Mouse (Mus musculus) central nervous system, embryonic 14 days (tissue): ENCODE data around the gene Tnf. TPM values are rescaled to one million over a fixed set of nuclear protein-coding genes. Genes with fewer than 3 reads are reported as not detected.

Experiments
- polyA plus RNA-seq: library from polyadenylated mRNA; depleted of rRNA; stranded (reverse); fragments of >200 nt; gene quantifications from 2 replicates; pipeline ENCODE4 v1.2.3, GENCODE M21; 2012; rRNA removed

The Tnf gene
- 0.34 and 0.66 TPM in 2 replicates for polyA plus RNA-seq

GRCm38 (mm10) chr17:35201787-35202186, at the start of gene Tnf:
Gene Tnf (minus strand): TSS chr17:35202007.

DNA sequence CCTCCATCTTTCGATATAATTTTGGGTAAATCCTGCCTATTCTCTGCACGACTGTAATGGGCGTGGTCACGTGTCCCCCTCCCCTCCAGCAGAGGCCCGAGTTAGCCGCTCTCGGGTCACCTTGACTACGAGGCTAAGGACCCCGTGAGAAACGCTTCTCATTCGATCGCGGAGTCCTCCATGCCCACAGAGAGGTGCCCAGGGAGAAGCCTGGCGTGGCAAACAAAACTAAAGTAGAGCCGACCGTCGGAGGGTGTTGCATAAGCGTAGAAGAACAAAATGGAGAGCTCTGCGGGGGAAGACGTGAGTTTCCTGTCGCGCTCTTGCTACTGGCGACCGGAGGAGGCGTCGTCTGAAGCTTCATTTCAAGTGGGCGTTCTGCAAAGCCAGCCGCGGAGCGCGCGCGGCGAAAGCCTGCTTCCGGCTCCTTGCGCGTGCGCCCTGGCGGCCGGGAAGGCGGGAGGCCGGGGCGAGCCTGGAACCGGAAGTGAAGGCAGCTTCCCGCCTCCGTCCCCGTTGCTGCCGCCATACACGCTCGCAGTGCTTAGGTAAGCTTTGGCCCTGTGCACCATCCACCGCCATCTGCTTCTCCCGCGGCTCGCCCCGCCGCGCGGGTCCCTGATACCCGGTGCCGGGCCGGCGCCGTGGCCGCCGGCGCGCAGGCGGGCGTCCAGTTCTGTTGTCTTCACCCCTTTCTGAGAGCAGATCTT, 39.7 kb upstream of the Tnf start, which contains the start of gene Ddx39b:
TSS of gene Ddx39b (plus strand) at position 442 of the 710 bp plus-strand sequence.

GRCm38 (mm10) chr17:35235614-35236389, 34.0 kb upstream of the Tnf start, which contains the start of gene Nfkbil1:
Gene Nfkbil1 (minus strand): TSS chr17:35235792.

DNA sequence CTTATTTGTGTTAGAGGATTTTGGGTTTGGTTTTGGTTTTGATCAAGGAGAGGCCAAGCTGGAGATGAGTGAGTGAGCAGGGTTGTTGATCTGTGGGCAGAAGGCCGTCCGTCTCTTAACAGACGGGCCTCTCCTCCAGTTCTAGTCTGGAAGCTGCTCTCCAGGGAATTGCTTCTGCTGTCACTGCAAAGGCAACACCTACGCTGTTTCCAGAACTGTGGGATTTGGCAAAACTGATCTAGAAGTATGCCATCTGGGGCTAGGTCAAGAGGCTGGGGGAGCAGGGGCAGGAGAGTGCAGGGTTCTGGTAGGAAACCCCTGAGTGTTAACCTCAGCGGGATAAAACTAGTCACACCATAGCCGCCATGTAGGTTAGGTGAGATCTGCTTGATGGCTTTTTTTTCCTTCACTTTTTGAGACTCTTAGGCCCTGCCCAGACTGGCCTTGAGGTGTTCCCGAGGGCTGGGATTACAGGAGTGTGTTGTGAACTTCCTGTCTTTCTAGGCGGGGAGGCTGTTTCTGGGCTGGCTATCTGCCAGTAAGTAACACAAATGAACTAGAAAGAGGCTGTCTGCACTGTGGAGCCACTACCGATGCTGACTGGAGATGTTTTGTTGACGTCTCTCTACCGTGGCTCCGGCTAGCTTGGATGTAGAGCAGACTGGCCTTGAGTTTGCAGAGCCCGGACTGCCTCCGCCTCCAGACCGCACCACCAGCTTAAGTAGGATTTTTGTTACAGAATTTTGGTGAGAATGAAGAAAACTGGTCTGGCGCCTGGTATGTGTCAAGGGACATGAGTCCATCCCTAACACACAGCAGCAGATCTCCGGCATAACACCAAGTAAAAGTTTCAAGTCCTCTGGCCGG, 31.5 kb upstream of the Tnf start, which contains the start of gene Atp6v1g2:
TSS of gene Atp6v1g2 (plus strand) at position 547 of the 867 bp plus-strand sequence.

DNA sequence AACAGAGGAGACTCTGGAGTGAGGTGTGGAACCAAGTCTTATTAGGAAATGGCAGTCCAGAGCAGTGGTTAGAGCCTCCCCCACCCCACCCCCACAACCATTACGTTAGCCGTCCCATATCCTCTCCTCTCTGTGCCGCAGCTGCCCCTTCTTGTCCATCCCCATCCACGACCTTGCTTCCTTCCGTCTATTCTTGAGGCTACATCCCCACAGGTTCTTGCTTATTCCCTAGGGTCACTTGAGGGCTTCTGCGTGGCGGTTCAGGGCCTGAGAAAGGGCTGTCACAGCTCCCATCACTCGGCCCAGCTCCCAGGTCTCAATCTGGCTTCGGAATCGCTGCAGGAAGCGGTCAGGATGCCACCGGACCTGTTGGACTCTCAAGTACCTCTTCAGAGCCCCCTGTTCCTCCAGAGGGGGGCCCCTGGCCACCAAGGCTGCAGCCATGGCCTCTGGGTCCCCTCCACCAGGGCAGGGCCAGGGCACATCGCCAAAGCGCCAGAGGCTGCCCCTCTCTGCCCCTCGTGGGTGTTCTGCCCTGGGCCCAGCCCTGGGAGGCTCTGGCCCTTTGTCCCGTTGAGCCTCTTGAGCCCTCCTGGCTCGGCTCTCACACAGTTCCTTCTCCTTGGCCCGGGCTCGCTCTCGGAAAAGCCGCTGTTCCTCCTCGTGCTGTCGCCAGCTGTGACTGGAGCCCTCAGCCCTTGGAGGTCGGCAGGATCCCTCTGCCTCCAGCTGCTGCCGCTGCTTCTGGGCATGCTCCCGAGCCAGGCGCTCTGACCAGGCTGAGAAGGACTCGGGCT, 18.5 kb upstream of the Tnf start, which contains the start of gene Gm16181:
TSS of gene Gm16181 (plus strand) at position 679 of the 797 bp plus-strand sequence.

DNA sequence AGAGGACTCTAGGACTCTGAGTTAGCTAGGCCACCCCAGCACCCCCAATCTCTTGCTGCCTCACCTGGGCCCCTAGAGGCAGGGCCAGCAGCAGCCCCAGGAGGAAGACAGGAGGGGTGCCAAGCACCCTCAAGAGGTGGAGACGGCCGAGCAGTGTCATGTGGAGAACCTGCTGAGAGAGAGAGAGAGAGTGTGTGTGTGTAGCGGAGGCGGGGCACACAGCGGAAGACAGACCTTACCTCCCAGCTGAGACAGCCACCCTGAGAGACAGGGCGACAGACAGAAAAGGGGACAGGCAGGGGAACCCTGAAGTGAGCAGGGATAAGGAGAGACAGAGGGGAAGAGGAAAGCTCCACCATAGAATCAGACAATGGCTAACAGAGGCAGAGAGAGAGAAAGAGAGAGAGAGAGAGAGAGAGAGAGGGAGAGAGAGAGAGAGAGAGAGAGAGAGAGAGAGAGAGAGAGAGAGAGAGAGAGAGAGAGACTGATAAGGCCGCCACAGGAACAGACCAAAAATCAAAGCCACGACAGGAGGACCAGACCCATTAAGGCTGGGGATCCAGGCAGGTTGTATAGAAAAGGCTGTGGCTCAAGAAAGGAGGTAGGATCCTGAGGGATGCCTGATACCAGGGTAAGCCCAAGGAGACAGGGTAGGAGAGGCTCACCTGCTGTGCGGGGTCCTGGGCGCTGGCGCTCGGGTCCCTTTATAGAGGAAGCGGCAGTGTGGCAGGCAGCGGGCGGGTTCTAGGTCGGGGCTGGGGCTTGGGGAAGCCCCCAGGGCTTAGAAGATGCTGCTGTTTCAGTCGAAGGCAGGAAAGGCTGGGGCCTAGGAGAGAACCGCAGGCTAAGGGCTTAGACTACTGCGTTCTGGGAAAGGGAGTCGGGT, 2.9 kb upstream of the Tnf start, which contains the start of gene Lta:
TSS of gene Lta (minus strand) at position 858 of the 886 bp plus-strand sequence.

DNA sequence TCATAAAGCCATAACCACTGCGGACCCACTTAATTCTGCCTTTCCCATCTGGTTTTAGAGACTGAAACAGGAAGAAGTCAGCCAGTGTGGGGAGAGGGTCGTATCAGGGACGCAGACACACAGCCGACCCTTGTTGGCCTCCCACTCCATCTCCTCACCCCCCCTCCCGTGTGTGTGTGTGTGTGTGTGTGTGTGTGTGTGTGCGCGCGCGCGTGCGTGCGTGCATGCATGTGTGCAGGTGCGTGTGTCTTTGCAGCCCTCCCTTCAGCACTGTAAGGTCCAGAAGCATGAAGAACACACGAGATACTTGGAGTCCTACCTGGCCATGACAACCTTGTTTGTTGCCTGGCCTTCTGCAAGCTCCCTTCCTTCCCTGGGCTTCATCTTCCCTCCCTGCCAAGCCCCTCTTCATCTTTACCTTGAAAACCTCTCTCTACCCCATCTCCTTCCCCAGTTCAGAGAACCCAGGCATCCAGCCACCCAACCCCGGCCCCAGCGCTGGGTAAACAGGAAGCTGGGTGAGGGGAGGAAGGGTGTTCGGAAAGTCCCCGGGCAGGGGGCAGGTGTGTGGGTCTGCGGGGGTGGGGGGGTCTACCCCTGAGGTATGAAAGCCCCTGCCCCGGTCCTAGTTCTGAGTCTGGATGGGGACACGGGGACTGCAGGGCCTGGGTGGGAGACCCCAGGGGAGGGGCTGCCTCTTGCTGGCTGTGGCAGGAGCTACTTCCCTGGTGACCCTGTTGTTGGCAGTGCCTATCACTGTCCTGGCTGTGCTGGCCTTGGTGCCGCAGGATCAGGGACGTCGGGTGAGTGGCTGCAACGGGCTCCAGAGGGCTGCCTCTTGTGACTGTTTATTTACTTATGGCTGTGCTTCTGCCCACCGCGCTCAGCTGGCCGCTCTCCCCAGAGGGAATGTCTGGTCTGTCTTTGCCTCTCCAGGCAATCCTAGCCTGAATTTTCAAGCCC, 7.6 kb downstream of the Tnf start, which contains the start of gene Ltb:
TSS of gene Ltb (plus strand) at position 559 of the 963 bp plus-strand sequence.

GRCm38 (mm10) chr17:35187959-35188610, 13.7 kb downstream of the Tnf start, which contains the start of gene Lst1:
Gene Lst1 (minus strand): TSS chr17:35188439.

DNA sequence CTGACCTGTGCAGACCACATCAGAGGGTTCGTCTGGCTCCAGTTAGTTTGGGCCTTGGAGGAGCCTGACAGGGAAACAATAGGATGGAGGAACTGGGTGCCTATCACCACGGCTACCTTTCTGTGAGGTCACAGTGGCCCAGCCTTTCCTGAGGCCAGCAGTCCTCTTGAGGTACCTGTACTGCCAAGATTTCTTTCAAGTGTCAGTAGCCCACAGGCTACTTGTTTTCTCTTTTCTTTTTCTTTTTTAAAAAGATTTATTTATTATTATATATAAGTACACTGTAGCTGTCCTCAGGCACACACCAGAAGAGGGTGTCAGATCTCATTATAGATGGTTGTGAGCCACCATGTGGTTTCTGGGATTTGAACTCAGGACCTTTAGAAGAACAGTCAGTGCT, 25.8 kb downstream of the Tnf start, which contains the start of gene Aif1:
TSS of gene Aif1 (minus strand) at position 101 of the 400 bp plus-strand sequence.

DNA sequence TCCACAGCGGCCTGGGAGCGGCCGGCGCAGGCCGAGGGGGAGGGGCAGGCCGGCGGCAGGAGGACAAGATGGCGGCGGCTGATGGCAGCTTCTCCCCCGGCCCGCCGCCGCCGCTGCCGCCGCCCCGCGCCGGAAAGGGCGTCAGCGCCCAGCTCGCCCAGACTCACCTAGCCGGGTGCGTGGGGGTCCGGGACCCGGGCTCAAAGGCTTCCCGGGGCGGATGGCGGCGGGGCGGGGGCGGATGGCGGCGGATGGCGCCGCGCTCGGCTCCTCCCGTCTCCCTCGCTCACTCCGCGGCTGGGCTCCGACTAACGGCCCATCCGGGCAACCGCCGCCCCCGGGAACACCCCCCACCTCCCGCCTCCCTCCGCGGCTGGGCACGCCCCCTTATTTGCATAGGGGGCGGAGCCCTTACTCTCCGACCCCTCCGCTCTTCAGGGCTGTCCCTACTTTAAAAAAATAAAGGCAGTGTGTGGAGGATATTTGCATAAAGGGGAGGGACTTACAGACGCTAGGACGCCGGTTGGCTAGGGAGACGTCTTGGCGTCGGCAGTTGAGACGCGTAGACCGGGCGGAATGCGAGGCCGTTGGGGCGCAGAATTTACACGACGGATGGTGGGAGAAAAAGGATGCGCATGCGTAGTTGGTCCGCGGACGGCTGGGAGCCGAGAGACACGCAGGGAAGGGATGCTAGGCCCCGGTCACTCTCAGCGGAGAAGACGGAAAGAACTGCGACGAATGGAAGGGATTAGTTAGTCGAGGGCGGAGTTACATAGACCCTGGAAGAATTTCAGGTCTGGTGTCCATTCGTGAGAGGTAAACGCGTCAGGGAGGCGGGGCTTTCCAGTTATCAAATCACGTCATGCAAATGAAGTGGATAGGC, 37.0 kb downstream of the Tnf start, which contains the start of gene Prrc2a:
TSS of gene Prrc2a (minus strand) at position 330 of the 883 bp plus-strand sequence.

Other genes with a start within 250 kb of the Tnf start
- 4.4 and 6.7 TPM in 2 replicates for gene Hspa1b, start 242.8 kb downstream of the Tnf start, polyA plus RNA-seq
- not detected in 2 replicates for gene Gm20481, start 232.1 kb downstream of the Tnf start, polyA plus RNA-seq
- gene Hspa1a, start 229.9 kb downstream of the Tnf start, polyA plus RNA-seq: 4.1 and 5.8 TPM in 2 replicates
- gene Hspa1l, start 229.3 kb downstream of the Tnf start, polyA plus RNA-seq: 0.29 and 0.31 TPM in 2 replicates
- gene Lsm2, start 220.1 kb downstream of the Tnf start, polyA plus RNA-seq: 113 and 117 TPM in 2 replicates
- 96.9 and 103 TPM in 2 replicates for gene Vars, start 201.0 kb downstream of the Tnf start, polyA plus RNA-seq
- 0.54 and 0.55 TPM in 2 replicates for gene Vwa7, start 185.4 kb downstream of the Tnf start, polyA plus RNA-seq
- gene Sapcd1, start 174.0 kb downstream of the Tnf start, polyA plus RNA-seq: 6.1 TPM in 2 replicates
- gene Msh5, start 155.3 kb downstream of the Tnf start, polyA plus RNA-seq: 4.1 and 6.2 TPM in 2 replicates
- gene Clic1, start 152.0 kb downstream of the Tnf start, polyA plus RNA-seq: 89.1 and 106 TPM in 2 replicates
- 371 and 426 TPM in 2 replicates for gene Ddah2, start 143.0 kb downstream of the Tnf start, polyA plus RNA-seq
- 0.07 and 0.48 TPM in 2 replicates for gene Ly6g6c, start 136.6 kb downstream of the Tnf start, polyA plus RNA-seq
- 0.22 and 0.23 TPM in 2 replicates for gene Mpig6b, start 135.8 kb downstream of the Tnf start, polyA plus RNA-seq
- gene Ly6g6e, start 125.1 kb downstream of the Tnf start, polyA plus RNA-seq: 3.0 and 7.1 TPM in 2 replicates
- 2.3 and 2.8 TPM in 2 replicates for gene Ly6g6d, start 123.9 kb downstream of the Tnf start, polyA plus RNA-seq
- 0.10 and 0.16 TPM in 2 replicates for gene Ly6g6f, start 116.4 kb downstream of the Tnf start, polyA plus RNA-seq
- gene Abhd16a, start 112.7 kb downstream of the Tnf start, polyA plus RNA-seq: 93.6 and 106 TPM in 2 replicates
- not detected in 2 replicates for gene Ly6g5c, start 93.7 kb downstream of the Tnf start, polyA plus RNA-seq
- 2.9 TPM in 2 replicates for gene Ly6g5b, start 86.6 kb downstream of the Tnf start, polyA plus RNA-seq
- gene Gpank1, start 80.6 kb downstream of the Tnf start, polyA plus RNA-seq: 22.2 and 25.0 TPM in 2 replicates
- 218 and 221 TPM in 2 replicates for gene Csnk2b, start 80.0 kb downstream of the Tnf start, polyA plus RNA-seq
- 4.9 and 5.3 TPM in 2 replicates for gene D17H6S53E, start 75.6 kb downstream of the Tnf start, polyA plus RNA-seq
- gene Apom, start 70.0 kb downstream of the Tnf start, polyA plus RNA-seq: 1.1 and 1.2 TPM in 2 replicates
- gene Bag6, start 66.8 kb downstream of the Tnf start, polyA plus RNA-seq: 327 and 363 TPM in 2 replicates
- 357 and 368 TPM in 2 replicates for gene Prrc2a, start 37.1 kb downstream of the Tnf start, polyA plus RNA-seq
- 3.3 and 4.7 TPM in 2 replicates for gene Aif1, start 25.9 kb downstream of the Tnf start, polyA plus RNA-seq
- gene Lst1, start 13.6 kb downstream of the Tnf start, polyA plus RNA-seq: 12.8 and 13.3 TPM in 2 replicates
- 0.71 and 1.3 TPM in 2 replicates for gene Ltb, start 7.6 kb downstream of the Tnf start, polyA plus RNA-seq
- gene Lta, start 3.3 kb upstream of the Tnf start, polyA plus RNA-seq: 0.32 and 0.34 TPM in 2 replicates
- not detected in 2 replicates for gene Gm16181, start 18.8 kb upstream of the Tnf start, polyA plus RNA-seq
- 68.5 and 73.3 TPM in 2 replicates for gene Atp6v1g2, start 31.7 kb upstream of the Tnf start, polyA plus RNA-seq
- gene Nfkbil1, start 33.8 kb upstream of the Tnf start, polyA plus RNA-seq: 15.6 TPM in 2 replicates
- 959 and 1,020 TPM in 2 replicates for gene Ddx39b, start 39.7 kb upstream of the Tnf start, polyA plus RNA-seq
- 38.6 and 42.0 TPM in 2 replicates for gene H2-D1, start 60.7 kb upstream of the Tnf start, polyA plus RNA-seq
- gene H2-Q1, start 118.4 kb upstream of the Tnf start, polyA plus RNA-seq: 0.09 and 0.10 TPM in 2 replicates
- gene H2-Q2, start 140.2 kb upstream of the Tnf start, polyA plus RNA-seq: 0.92 and 0.94 TPM in 2 replicates
- gene H2-Q4, start 177.6 kb upstream of the Tnf start, polyA plus RNA-seq: 4.9 and 7.0 TPM in 2 replicates
- 0.54 and 0.61 TPM in 2 replicates for gene H2-Q6, start 222.8 kb upstream of the Tnf start, polyA plus RNA-seq
- gene H2-Q7, start 237.1 kb upstream of the Tnf start, polyA plus RNA-seq: 3.8 and 4.5 TPM in 2 replicates